Mouse (Mus musculus): ENCODE results near the gene Kcnj6. TPM values are rescaled to one million over a fixed set of nuclear protein-coding genes. Genes with fewer than 3 reads are reported as not detected.

Kcnj6 gene
- total RNA-seq, 2 experiments from 2014 or later: 54.4 to 57.3 TPM

Small RNAs within 50 kb of the gene (microRNA-seq; reads per million reads assigned to microRNA genes)
- gene Gm22745: not detected
